Mouse (Mus musculus) midbrain, embryonic 13.5 days (tissue): Measurements from ENCODE around the gene Lpar1. TPM values are rescaled to one million over a fixed set of nuclear protein-coding genes. Genes with fewer than 3 reads are reported as not detected.
A peak's percentile ranks its signal among the peaks of the same experiment; 100 is the strongest.
"Not testable (repeated sequence)": the region's sequence is repeated elsewhere in the genome, so short reads cannot be mapped to it uniquely, and the experiment has no call there.

ENCODE experiments used
- ATAC-seq: fragments of 200-750 bp; cut with Nextera tagmentation; 2 replicates; pipeline ENCODE4 v1.8.0; 2017; ENCODE audit warnings: mild to moderate bottlenecking, moderate TSS enrichment, moderate library complexity
- H3K27ac ChIP-seq: fragments of 300-500 bp; sonication (generic); 2 replicates; pipeline ENCODE4 v1.5.1; 2015; ENCODE audit warnings: inconsistent platforms, mild to moderate bottlenecking, moderate library complexity
- H3K27me3 ChIP-seq: fragments of 300-500 bp; sonication (generic); 2 replicates; pipeline ENCODE4 v1.6.1; 2015; ENCODE audit warnings: mild to moderate bottlenecking, inconsistent platforms
- H3K36me3 ChIP-seq: fragments of 300-500 bp; sonication (generic); 2 replicates; pipeline ENCODE4 v1.6.1; 2015; ENCODE audit warnings: mild to moderate bottlenecking, inconsistent platforms
- H3K4me1 ChIP-seq: fragments of 300-500 bp; sonication (generic); replicated peaks from 2 replicates; pipeline ENCODE4 v1.6.1; 2015; ENCODE audit warnings: inconsistent platforms
- H3K4me2 ChIP-seq: fragments of 300-500 bp; sonication (generic); replicated peaks from 2 replicates; pipeline ENCODE4 v1.6.1; 2015; ENCODE audit warnings: moderate library complexity, mild to moderate bottlenecking, inconsistent platforms
- H3K4me3 ChIP-seq: fragments of 300-500 bp; sonication (generic); replicated peaks from 2 replicates; pipeline ENCODE4 v1.5.1; 2015; ENCODE audit warnings: mild to moderate bottlenecking, inconsistent platforms
- H3K9ac ChIP-seq: fragments of 300-500 bp; sonication (generic); replicated peaks from 2 replicates; pipeline ENCODE4 v1.6.1; 2015; ENCODE audit warnings: mild to moderate bottlenecking, inconsistent platforms
- H3K9me3 ChIP-seq: fragments of 300-500 bp; sonication (generic); 2 replicates; pipeline ENCODE4 v1.6.1; 2016; ENCODE audit warnings: mild to moderate bottlenecking, inconsistent platforms
- WGBS: fragments of 180-500 bp; shearing (Covaris S2); methylation state at CpG from one replicate; pipeline ENCODE4 v1.1.7; 2015; 5-methylcytosine and 5-hydroxymethylcytosine counted together
- polyA plus RNA-seq: library from polyadenylated mRNA; unstranded; fragments of >200 nt; fragmentation: Nextera tagmentation; extraction: Ambion mirVana; gene quantifications from 2 replicates; pipeline ENCODE4 v1.2.1, GENCODE M21; 2015

The Lpar1 gene
- polyA plus RNA-seq, 1 experiment from 2014 or later, result 18.2 TPM

DNA sequence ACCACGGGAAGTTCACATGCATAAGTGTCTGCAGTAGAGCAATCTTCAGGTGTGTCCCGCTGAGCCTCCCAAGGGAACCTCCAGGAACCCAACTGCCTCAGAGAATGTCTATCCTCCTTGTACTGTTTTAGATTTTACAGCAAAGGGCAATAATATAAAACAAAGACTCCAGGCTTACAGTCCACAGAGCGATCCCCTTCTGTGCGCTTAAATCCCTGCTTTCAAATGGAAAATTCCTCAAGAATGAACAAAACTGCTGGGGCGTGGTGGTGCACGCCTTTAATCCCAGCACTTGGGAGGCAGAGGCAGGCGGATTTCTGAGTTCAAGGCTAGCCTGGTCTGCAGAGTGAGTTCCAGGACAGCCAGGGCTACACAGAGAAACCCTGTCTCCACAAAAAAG, 11.0 kb downstream of the Lpar1 start:
- not testable (repeated sequence) for H3K9ac ChIP-seq, ATAC-seq
- WGBS, result 85% methylated on average over 7 of the region's 7 CpGs

DNA sequence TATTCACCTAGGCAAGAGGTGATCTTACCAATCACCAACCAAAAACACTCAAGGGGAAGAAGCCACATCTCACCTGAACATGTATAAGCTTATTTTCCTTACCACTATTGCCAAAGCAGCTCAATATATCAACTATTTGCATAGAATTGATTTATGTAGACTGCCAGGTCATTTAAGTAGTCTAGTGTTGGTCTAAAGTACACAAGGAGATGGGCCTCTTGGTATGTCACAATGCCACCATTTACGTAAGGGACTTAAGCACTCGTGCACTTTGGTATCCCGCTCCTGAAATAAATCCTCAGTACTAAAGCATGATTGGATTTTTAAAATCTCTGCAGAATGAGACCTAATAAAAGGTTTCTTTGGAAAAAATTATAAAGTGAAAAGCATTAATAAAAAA, 12.9 kb downstream of the Lpar1 start:
- no peaks in the 10 kb centered on the region for H3K27me3 ChIP-seq
- 91% methylated on average over 3 of the region's 3 CpGs for WGBS

More for the DNA sequence above, 11.0 kb downstream of the Lpar1 start:
- H3K9me3 ChIP-seq, H3K27ac ChIP-seq, H3K4me1 ChIP-seq, H3K27me3 ChIP-seq, H3K4me3 ChIP-seq, H3K4me2 ChIP-seq, H3K36me3 ChIP-seq: not testable (repeated sequence)

DNA sequence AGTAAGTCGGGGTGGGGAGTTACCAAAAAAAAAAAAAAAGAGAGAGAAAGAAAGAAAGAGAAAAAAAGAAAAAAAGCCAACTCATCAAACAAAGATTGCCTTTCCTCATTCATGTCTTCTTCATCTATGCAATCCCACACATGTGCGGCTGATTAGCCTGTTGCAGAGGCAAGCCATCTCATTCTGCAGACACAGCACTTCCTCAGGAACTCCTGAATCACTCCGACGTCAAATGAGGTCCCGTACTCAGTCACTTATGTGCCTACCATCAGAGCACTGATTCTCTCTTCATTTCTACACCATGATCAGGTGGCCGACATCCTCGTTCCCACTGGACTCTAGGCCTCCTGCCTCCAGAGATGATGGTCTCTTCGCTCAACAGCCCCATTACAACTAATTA, 13.3 kb downstream of the Lpar1 start:
- Histone ChIP-seq H3K27me3 (no peaks in the 10 kb centered on the region), H3K9me3 (no peaks in the 10 kb centered on the region), H3K4me2 (no peak overlapping the region), H3K9ac (no peak overlapping the region), H3K36me3 (no peaks in the 10 kb centered on the region), H3K27ac (no peak overlapping the region), H3K4me3 (no peak overlapping the region), H3K4me1 (no peaks in the 10 kb centered on the region)
- WGBS, result 94% methylated on average over 8 of the region's 8 CpGs
- no peak for ATAC-seq

More for the DNA sequence above, 12.9 kb downstream of the Lpar1 start:
- H3K9ac ChIP-seq, result no peak overlapping the region
- no peaks in the 10 kb centered on the region for H3K36me3 ChIP-seq
- H3K27ac ChIP-seq, result no peak overlapping the region
- no peaks in the 10 kb centered on the region for H3K4me1 ChIP-seq
- H3K9me3 ChIP-seq, result no peaks in the 10 kb centered on the region
- no peak overlapping the region for H3K4me2 ChIP-seq
- no peak for ATAC-seq
- no peak overlapping the region for H3K4me3 ChIP-seq

DNA sequence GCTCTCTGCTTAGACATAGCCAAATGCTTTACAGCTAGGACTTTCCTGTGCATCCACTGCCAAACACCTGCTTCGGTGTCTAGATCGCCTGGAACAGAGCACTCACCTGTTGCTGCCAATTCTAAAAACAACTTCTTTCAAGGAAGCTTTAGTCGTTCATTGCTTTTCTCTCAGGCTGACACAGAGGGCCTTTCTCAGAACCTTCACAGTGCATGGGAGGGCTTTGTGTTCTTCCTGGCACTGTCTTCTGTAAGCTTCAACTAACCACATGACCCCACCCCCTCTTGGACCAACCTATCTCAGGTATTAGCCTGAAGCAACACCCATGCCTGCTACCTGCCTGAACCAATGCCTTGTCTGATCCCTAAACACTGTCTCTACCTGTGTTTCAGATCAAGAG, 15.0 kb downstream of the Lpar1 start:
- ATAC-seq, result no peak
- Histone ChIP-seq H3K4me2 (no peak overlapping the region), H3K27ac (no peak overlapping the region), H3K27me3 (no peaks in the 10 kb centered on the region), H3K9ac (no peak overlapping the region), H3K36me3 (no peaks in the 10 kb centered on the region), H3K4me1 (0 out of 2 replicates have a peak, but pooled peaks cover 6% of the 10 kb centered on the region), H3K4me3 (no peak overlapping the region), H3K9me3 (no peaks in the 10 kb centered on the region)
- 93% methylated on average over 3 of the region's 3 CpGs for WGBS

DNA sequence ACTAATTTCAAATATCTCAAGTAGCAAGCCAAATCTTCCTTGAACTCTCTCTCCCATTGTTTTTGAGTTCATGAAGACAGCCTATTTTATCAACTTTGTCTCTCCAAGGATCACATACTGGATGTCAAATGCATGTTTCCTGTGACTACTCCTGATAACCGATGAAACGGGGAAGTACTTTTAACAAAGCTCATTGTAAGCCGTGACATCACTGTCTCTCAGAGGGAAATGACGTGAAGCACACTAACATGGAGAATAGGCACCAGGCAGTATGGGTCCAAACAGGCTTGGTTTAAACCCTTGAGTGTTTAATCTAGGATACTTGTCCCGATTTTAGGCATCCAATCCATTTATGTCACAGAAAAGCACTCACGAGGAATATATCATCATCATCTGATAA, 17.9 kb downstream of the Lpar1 start:
- Histone ChIP-seq H3K27me3 (no peaks in the 10 kb centered on the region), H3K9ac (no peak overlapping the region), H3K27ac (no peak overlapping the region), H3K4me2 (no peak overlapping the region), H3K4me1 (peaks cover 10% of the 10 kb centered on the region; the same call in 1 of the 2 replicates), H3K9me3 (no peaks in the 10 kb centered on the region), H3K36me3 (no peaks in the 10 kb centered on the region), H3K4me3 (no peak overlapping the region)
- WGBS, result 91% methylated on average over 6 of the region's 6 CpGs
- no peak for ATAC-seq

DNA sequence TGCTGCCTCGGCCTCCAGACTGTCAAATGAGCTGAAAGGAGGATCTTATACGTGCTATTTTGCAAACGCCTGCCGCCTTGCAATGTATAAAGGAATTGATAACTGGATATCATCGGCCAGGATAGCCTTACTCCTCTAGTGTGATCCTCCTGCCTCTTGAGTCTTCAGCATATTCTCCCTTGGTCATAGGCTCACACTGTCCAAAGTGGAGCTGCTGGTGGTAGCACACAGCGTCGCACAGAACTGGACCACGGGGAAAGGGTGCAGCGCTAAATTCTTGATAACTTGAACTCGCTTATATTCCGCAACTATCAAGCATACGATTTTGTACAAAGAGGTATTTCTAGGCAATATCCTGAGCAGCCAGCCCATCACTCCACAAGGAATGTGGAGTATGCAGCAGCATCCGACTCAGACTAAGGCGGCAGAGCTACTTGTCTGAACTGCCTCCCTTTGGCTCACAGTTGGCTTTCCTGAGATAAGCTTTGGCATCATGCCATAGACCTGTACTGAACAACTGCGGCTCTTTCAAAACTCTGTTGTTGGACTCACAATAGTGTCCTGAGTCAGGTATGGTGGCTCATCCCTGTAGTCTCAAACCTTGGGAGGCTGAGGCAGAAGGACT, 18.9 kb downstream of the Lpar1 start:
- ATAC-seq, result peak; percentile 50; the same call in 1 of the 2 replicates
- 89% methylated on average over 15 of the region's 15 CpGs for WGBS
- H3K4me1 ChIP-seq, result peaks cover 10% of the 10 kb centered on the region; the same call in 1 of the 2 replicates

DNA sequence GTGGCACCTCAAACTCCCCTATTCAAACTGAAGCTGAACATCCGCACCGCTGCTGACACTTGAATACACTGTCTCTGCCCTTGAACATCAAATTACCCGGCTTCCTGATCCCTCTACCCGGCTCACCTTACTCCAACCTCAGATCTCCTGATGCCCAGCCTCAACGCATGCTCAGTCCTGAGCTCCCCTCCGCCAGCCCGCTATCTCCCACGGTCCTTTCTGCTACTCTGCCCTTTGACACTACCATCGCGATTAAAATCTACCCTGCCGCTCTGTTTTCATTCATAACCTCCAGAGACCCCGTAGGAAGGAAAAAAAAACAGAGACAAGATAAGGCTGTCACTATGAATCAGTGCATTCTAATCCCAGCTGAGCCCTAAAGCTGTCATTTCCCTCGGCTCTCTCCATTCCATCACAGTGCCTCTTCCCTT, 19.5 kb downstream of the Lpar1 start:
- WGBS, result 29% methylated on average over 13 of the region's 13 CpGs
- no peak overlapping the region for H3K4me3 ChIP-seq
- H3K27ac ChIP-seq, result 0 out of 2 replicates have a peak overlapping the region, but pooled peaks have one; percentile 16
- H3K36me3 ChIP-seq, result no peaks in the 10 kb centered on the region
- peak overlapping the region; percentile 33 for H3K4me2 ChIP-seq
- peak; percentile 63 for ATAC-seq
- H3K27me3 ChIP-seq, result no peaks in the 10 kb centered on the region
- H3K9ac ChIP-seq, result no peak overlapping the region
- no peaks in the 10 kb centered on the region for H3K9me3 ChIP-seq
- H3K4me1 ChIP-seq, result peaks cover 10% of the 10 kb centered on the region; the same call in 1 of the 2 replicates

More for the DNA sequence above, 18.9 kb downstream of the Lpar1 start:
- H3K36me3 ChIP-seq, result no peaks in the 10 kb centered on the region
- H3K9ac ChIP-seq, result no peak overlapping the region
- peak overlapping the region; percentile 33; the same call in 1 of the 2 replicates for H3K4me2 ChIP-seq
- 0 out of 2 replicates have a peak overlapping the region, but pooled peaks have one; percentile 16 for H3K27ac ChIP-seq
- no peaks in the 10 kb centered on the region for H3K9me3 ChIP-seq
- H3K4me3 ChIP-seq, result no peak overlapping the region
- no peaks in the 10 kb centered on the region for H3K27me3 ChIP-seq

DNA sequence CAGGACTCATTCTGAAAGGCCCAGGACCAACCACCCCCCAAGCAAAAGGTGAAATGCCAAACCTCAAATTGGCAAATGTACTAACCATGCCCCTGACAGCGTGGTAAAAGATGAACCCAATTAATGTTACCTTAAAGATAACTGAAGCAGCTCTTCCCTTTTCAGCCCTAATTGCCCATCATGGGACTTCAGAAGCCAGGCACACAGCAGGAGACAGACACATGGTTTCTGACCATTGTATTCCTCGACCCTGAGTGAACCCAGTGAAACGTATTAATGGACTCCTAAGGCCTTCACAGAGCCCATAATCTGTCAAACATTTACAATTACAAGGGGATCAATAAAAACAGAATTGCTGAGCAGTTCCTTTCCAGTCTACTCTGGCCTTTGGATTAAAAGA, 20.2 kb downstream of the Lpar1 start:
- 10% methylated on average over 3 of the region's 3 CpGs for WGBS
- Histone ChIP-seq H3K4me1 (peaks cover 10% of the 10 kb centered on the region; the same call in 1 of the 2 replicates), H3K9me3 (no peaks in the 10 kb centered on the region), H3K4me3 (no peak overlapping the region), H3K27me3 (no peaks in the 10 kb centered on the region), H3K36me3 (no peaks in the 10 kb centered on the region), H3K27ac (no peak overlapping the region), H3K9ac (no peak overlapping the region), H3K4me2 (no peak overlapping the region)
- ATAC-seq, result peak; percentile 56; the same call in 1 of the 2 replicates

DNA sequence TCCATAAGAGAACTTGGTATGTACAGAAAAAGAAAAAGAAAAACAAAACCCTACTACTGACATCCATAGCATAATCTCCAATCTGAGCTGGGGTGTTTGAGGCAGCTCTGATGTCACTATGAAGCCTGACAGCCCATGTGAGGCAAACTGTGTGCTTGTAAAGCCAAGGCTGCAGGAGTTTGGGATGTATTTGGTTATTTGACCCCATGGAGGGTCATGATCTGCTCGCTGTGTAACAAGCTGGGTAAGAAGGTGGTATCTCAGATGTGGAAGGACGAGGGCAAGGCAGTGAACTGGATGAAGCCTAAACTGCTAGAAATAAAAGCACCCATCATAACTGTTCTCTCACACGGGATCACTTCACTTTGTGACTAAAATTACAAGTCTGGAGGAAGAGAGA, 21.4 kb downstream of the Lpar1 start:
- H3K27ac ChIP-seq, result no peak overlapping the region
- no peaks in the 10 kb centered on the region for H3K36me3 ChIP-seq
- H3K4me3 ChIP-seq, result no peak overlapping the region
- H3K27me3 ChIP-seq, result no peaks in the 10 kb centered on the region
- ATAC-seq, result no peak
- WGBS, result 88% methylated on average over 3 of the region's 3 CpGs
- H3K9me3 ChIP-seq, result no peaks in the 10 kb centered on the region
- no peak overlapping the region for H3K4me2 ChIP-seq
- H3K4me1 ChIP-seq, result peaks cover 10% of the 10 kb centered on the region; the same call in 1 of the 2 replicates
- no peak overlapping the region for H3K9ac ChIP-seq

DNA sequence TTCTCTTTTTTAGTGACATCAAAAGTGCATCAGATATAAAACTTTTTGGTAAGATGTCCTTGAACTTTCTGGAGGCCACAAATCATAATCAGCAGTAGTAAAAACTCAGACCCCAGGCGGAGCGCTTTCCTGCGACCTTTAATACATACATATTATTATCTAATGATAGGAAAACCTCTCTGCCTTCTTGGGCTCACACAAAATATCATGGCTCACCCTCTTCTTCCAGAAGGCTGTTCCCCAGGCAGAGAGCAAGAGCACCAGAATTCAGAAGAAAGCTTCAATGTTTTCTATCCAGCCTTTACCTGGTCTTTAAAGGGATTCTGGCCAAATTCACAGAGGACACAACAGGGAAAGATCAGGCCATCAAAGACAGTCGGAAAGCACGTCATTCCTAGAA, 23.0 kb downstream of the Lpar1 start:
- H3K27ac ChIP-seq, result no peak overlapping the region
- H3K9me3 ChIP-seq, result no peaks in the 10 kb centered on the region
- H3K4me2 ChIP-seq, result no peak overlapping the region
- peaks cover 10% of the 10 kb centered on the region; the same call in 1 of the 2 replicates for H3K4me1 ChIP-seq
- no peak overlapping the region for H3K4me3 ChIP-seq
- no peaks in the 10 kb centered on the region for H3K27me3 ChIP-seq
- no peak for ATAC-seq
- 93% methylated on average over 5 of the region's 5 CpGs for WGBS
- no peaks in the 10 kb centered on the region for H3K36me3 ChIP-seq
- no peak overlapping the region for H3K9ac ChIP-seq

DNA sequence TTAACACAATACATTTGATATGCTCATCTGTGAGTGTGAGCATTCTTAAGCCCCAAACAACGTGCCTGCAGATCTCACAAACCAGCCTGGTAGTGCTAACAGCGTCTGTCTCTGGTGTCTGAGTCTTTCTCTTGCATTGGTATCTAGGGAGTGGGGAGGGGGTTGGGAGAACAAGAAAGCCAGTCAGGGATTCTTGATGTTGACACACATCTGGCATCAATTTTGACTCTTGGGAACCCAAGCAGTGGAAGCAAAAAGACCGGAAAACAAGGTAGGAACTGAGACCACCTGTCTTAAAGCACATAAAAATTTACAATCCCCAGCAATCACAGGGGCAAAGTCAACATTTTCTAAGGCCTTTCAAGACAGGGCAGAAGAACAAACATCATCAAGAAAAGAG, 23.4 kb downstream of the Lpar1 start:
- WGBS, result 61% methylated on average over 3 of the region's 3 CpGs

DNA sequence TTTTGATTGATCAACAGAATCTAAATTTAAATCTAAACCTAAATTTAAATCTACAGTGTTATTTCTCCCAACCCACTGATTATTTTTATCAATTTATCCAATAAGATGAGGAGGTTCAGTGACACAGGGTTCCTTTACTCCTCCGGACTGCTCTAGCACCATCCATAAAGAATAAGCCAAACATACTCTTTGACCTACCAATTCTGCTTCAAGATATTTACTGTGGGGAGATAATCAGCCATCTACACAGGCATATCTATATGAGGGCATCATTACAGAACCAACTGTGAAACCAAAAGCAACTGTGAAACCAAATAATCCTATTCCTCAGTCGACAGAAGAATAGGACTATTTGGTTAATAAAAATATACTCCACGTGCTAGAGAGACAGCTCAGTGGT, 25.8 kb downstream of the Lpar1 start:
- Histone ChIP-seq H3K4me1 (no peaks in the 10 kb centered on the region), H3K9me3 (no peaks in the 10 kb centered on the region), H3K4me3 (no peak overlapping the region), H3K27me3 (no peaks in the 10 kb centered on the region), H3K4me2 (no peak overlapping the region), H3K36me3 (no peaks in the 10 kb centered on the region), H3K9ac (no peak overlapping the region), H3K27ac (no peak overlapping the region)
- WGBS, result 93% methylated on average over 3 of the region's 3 CpGs
- ATAC-seq, result no peak

More for the DNA sequence above, 23.4 kb downstream of the Lpar1 start:
- Histone ChIP-seq H3K4me3 (no peak overlapping the region), H3K9me3 (no peaks in the 10 kb centered on the region), H3K9ac (no peak overlapping the region), H3K4me2 (no peak overlapping the region), H3K27ac (no peak overlapping the region), H3K27me3 (no peaks in the 10 kb centered on the region), H3K36me3 (no peaks in the 10 kb centered on the region), H3K4me1 (peaks cover 10% of the 10 kb centered on the region; the same call in 1 of the 2 replicates)
- ATAC-seq, result no peak
